Comparison of ENCODE assay signal across 9 mouse cellular contexts in the genomic region with DNA sequence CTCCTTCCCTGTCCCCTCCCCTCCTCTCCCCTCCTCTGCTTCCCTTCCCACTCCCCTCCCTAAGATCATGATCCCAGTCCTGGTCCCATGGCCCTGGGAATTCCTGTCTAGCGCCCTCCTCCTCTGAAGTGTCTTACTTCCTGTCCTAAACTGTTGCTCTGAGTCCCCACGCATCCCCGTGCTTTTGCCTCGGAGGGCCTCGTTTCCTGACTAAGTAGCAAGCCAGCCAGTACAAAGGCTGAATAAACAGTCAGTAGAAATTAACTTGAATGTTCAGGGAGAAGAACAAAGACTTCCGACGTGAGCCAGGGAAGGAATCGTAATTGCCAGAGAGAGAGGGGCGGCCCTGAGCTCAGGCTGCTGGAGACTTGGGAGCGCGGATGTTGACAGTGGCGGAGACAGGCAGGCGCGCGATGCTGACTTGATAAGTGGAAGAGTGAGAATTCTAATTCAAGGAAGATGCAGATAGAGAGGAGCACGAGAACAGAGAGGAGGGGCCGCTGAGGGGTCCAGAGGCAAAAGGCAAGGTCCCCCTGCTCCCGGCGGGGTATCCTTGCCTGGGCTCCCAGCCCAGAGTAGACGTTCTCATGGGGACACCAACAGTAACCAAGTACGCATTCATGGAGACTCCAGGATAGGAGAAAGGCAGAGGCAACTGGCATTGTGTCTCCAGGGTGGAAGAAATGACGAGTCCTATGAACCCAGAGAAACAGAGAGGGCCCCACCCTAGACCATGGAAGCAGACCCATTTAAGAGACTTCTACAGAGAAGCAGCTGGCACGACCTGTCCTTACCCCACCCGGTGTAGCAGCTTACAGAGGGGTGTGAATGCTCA. TPM values are rescaled to one million over a fixed set of nuclear protein-coding genes. Genes with fewer than 3 reads are reported as not detected.
DNase-seq lines count a peak whose midpoint lies in the region; ATAC-seq and TF ChIP-seq lines count a peak whose summit lies in the region.
"Had no signal": no experiment of that assay in that cellular context is flagged by ENCODE, and none has a peak within 500 bp of the region (broad histone marks: within the 10 kb centered on the region; RNA-seq: fewer than 3 reads in every experiment).

No protein-coding gene starts in this region.

- H3K9me3 ChIP-seq in embryonic facial prominence, embryonic 14.5 days (ENCODE audit: control insufficient read depth, low read length): no peaks in the 10 kb centered on the region
- H3K9me3 ChIP-seq in hindbrain, embryonic 13.5 days: no peaks in the 10 kb centered on the region

- no peak; the same call in 1 of the 2 replicates for TF ChIP-seq CTCF in brain, embryonic 14.5 days (IDR thresholded peaks at IDR 0.05; ENCODE audit: borderline replicate concordance, extremely low read depth, insufficient read depth, insufficient read length)

- peaks cover 5% of the 10 kb centered on the region; the same call in 1 of the 2 replicates for H3K27me3 ChIP-seq in embryonic facial prominence, embryonic 14.5 days (replicated peaks; ENCODE audit: control insufficient read depth, insufficient read depth, low read length)
- H3K27me3 ChIP-seq in hindbrain, embryonic 13.5 days: 0 out of 2 replicates have a peak, but pooled peaks cover 7% of the 10 kb centered on the region

- ATAC-seq in embryonic facial prominence, embryonic 14.5 days (ENCODE audit: low read depth): peak; percentile 27; the same call in 1 of the 2 replicates
- peak; percentile 36; the same call in 1 of the 2 replicates for ATAC-seq in hindbrain, embryonic 13.5 days (ENCODE audit: low FRiP score)

- no peak overlapping the region; the same call in 1 of the 2 replicates for H3K9ac ChIP-seq in embryonic facial prominence, embryonic 14.5 days (ENCODE audit: low read depth, low read length)
- peak overlapping the region; percentile 26; the same call in 1 of the 2 replicates for H3K9ac ChIP-seq in hindbrain, embryonic 13.5 days

- WGBS in embryonic facial prominence, embryonic 14.5 days: 8% methylated on average over 24 of the region's 24 CpGs
- WGBS in hindbrain, embryonic 13.5 days: 7% methylated on average over 24 of the region's 24 CpGs

- H3K27ac ChIP-seq in embryonic facial prominence, embryonic 14.5 days (replicated peaks; ENCODE audit: low read depth, low read length): no peak overlapping the region
- H3K27ac ChIP-seq in hindbrain, embryonic 13.5 days: peak overlapping the region; percentile 79
- H3K27ac ChIP-seq: macrophage had no signal

- DNase-seq in brain, embryonic 14.5 days (ENCODE audit: low read depth): peak; percentile 90
- DNase-seq in embryonic facial prominence, embryonic 14.5 days (ENCODE audit: low spot score): peak; percentile 66
- DNase-seq in lung, postnatal 10 days: peak; percentile 83
- DNase-seq in yolk sac, embryonic 10.5 days (ENCODE audit: low spot score): peak; percentile 34
- DNase-seq in right cerebral cortex, postnatal 36 days (ENCODE audit: low spot score in 2 of 2): no peak
- DNase-seq in MN1 (ENCODE audit: low spot score): no peak
- DNase-seq in ovary, postnatal 10 days (ENCODE audit: low spot score): no peak

- no peak overlapping the region for H3K4me3 ChIP-seq in embryonic facial prominence, embryonic 14.5 days (ENCODE audit: low read depth, low read length)
- H3K4me3 ChIP-seq in hindbrain, embryonic 13.5 days: peak overlapping the region; percentile 5; the same call in 1 of the 2 replicates

- H3K4me2 ChIP-seq in embryonic facial prominence, embryonic 14.5 days (ENCODE audit: low read depth, low read length): peak overlapping the region; percentile 24
- H3K4me2 ChIP-seq in hindbrain, embryonic 13.5 days: peak overlapping the region; percentile 33

- TF ChIP-seq POLR2A in brain, embryonic 14.5 days (IDR thresholded peaks at IDR 0.05; ENCODE audit: borderline replicate concordance, extremely low read depth, insufficient read depth, insufficient read length, poor library complexity, severe bottlenecking): no peak

- H3K4me1 ChIP-seq in embryonic facial prominence, embryonic 14.5 days (ENCODE audit: control insufficient read depth, insufficient read depth, low read length): no peaks in the 10 kb centered on the region
- peaks cover 35% of the 10 kb centered on the region for H3K4me1 ChIP-seq in hindbrain, embryonic 13.5 days (replicated peaks)

- H3K36me3 ChIP-seq in embryonic facial prominence, embryonic 14.5 days (ENCODE audit: control insufficient read depth, insufficient read depth, low read length): no peaks in the 10 kb centered on the region
- no peaks in the 10 kb centered on the region for H3K36me3 ChIP-seq in hindbrain, embryonic 13.5 days

RNA-seq across cellular contexts. Expression of a gene that starts 43.4 kb away (rescaled TPM):
- 52.8 and 54.1 TPM in 2 replicates for polyA plus RNA-seq in brain, embryonic 14.5 days (2012; rRNA removed)
- polyA plus RNA-seq in embryonic facial prominence, embryonic 14.5 days (2014; fragmentation: Nextera tagmentation; extraction: Ambion mirVana): 22.2 and 28.2 TPM in 2 replicates
- 26.9 and 28.6 TPM in 2 replicates for polyA plus RNA-seq in hindbrain, embryonic 13.5 days (2015; fragmentation: Nextera tagmentation; extraction: Ambion mirVana)

Comparison
In these comparisons a context has a peak if more than half of its experiments do, and no peak if none do; other contexts are left out.
1. DNase-seq: peak in brain, embryonic 14.5 days (single experiment), embryonic facial prominence, embryonic 14.5 days (single experiment), lung, postnatal 10 days (single experiment) and yolk sac, embryonic 10.5 days (single experiment); none in right cerebral cortex, postnatal 36 days (0 of 2), MN1 (single experiment) and ovary, postnatal 10 days (single experiment).